Mouse (Mus musculus) lung, postnatal 36 days (tissue): ENCODE measurements around the gene Ift172.

Experiments used
- DNase-seq: peaks from one replicate; pipeline ENCODE4 v3.0.0; 2022; ENCODE audit warnings: mixed read lengths

Gene Ift172

GRCm38 (mm10) chr5:31204421-31204820 is 86.5 kb downstream of the Ift172 start:
- no peak for DNase-seq

DNA sequence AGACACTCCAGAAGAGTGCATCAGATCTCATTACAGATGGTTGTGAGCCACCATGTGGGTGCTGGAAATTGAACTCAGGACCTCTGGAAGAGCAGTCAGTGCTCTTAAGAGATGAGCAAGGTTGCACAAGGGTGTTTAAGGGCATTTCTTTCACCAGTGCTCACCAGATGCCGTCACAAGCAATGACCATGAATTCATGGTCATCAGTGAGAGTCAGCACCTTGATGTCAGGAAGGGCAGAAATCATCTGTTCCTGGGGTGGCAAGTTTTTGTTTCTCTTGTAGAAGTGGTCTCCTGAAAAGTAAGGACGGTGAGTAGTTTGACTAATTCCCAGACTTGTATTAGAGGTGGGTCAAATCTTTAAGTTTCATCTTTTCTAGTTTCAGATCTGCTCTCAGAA is 87.0 kb downstream of the Ift172 start:
- DNase-seq, result no peak
